Mouse (Mus musculus): Measurements from ENCODE around the gene Rab8a.

GRCm38 (mm10) chr8:72137431-72137830, 23.6 kb upstream of the Rab8a start:
- TF ChIP-seq CTCF (IDR thresholded peaks at IDR 0.05; ENCODE audit: extremely low read depth, insufficient read depth, insufficient read length, insufficient replicate concordance), result no peak
- no peak for TF ChIP-seq POLR2A (IDR thresholded peaks at IDR 0.05; ENCODE audit: low read depth, low read length)
